Mouse (Mus musculus): Measurements from ENCODE around the gene Kcnd1.
"Not testable (repeated sequence)": the region's sequence is repeated elsewhere in the genome, so short reads cannot be mapped to it uniquely, and the experiment has no call there.

The Kcnd1 gene

GRCm38 (mm10) chrX:7821865-7822779 is at the start of gene Kcnd1:
TSS of gene Kcnd1 (plus strand) at chrX:7822289.
- peak; percentile 54 for DNase-seq

GRCm38 (mm10) chrX:7772766-7773165 is 49.3 kb upstream of the Kcnd1 start:
- peak; percentile 55 for DNase-seq

GRCm38 (mm10) chrX:7775501-7776205 is 46.4 kb upstream of the Kcnd1 start:
- DNase-seq: no peak

GRCm38 (mm10) chrX:7776329-7777082 is 45.6 kb upstream of the Kcnd1 start:
- peak; percentile 78 for DNase-seq

- no peak for DNase-seq
These were observed 43.4 kb upstream of the Kcnd1 start for GRCm38 (mm10) chrX:7778450-7779244.

- no peak for DNase-seq
These were observed 42.8 kb upstream of the Kcnd1 start for GRCm38 (mm10) chrX:7779294-7779693.

- DNase-seq: no peak
These were observed 39.4 kb upstream of the Kcnd1 start for GRCm38 (mm10) chrX:7782603-7783092.

GRCm38 (mm10) chrX:7789542-7790136 is 32.5 kb upstream of the Kcnd1 start, which contains the start of gene Gripap1:
TSS of gene Gripap1 (plus strand) at chrX:7789765.
- DNase-seq: peak; percentile 83

- DNase-seq: no peak
These were observed 31.8 kb upstream of the Kcnd1 start for GRCm38 (mm10) chrX:7790309-7790708.

- DNase-seq: no peak
These were observed 28.7 kb upstream of the Kcnd1 start for GRCm38 (mm10) chrX:7793361-7793760.

- peak; percentile 69 for DNase-seq
These were observed 27.1 kb upstream of the Kcnd1 start for GRCm38 (mm10) chrX:7795016-7795415.

- DNase-seq: no peak
These were observed 24.8 kb upstream of the Kcnd1 start for GRCm38 (mm10) chrX:7797327-7797726.

- DNase-seq: not testable (repeated sequence)
These were observed 19.9 kb upstream of the Kcnd1 start for GRCm38 (mm10) chrX:7802157-7802556.

- peak; percentile 56 for DNase-seq
These were observed 7.1 kb upstream of the Kcnd1 start for GRCm38 (mm10) chrX:7815016-7815415.

- DNase-seq: no peak
These were observed 15.1 kb downstream of the Kcnd1 start for GRCm38 (mm10) chrX:7837146-7837545.

- DNase-seq: no peak
These were observed 18.7 kb downstream of the Kcnd1 start for GRCm38 (mm10) chrX:7840842-7841162.

- DNase-seq: peak; percentile 96
These were observed 19.4 kb downstream of the Kcnd1 start, which contains the start of gene Otud5 for GRCm38 (mm10) chrX:7841163-7842162. TSS of gene Otud5 (plus strand) at chrX:7841364.

GRCm38 (mm10) chrX:7842318-7842717 is 20.2 kb downstream of the Kcnd1 start:
- DNase-seq: peak; percentile 43

GRCm38 (mm10) chrX:7847845-7848244 is 25.8 kb downstream of the Kcnd1 start:
- no peak for DNase-seq

GRCm38 (mm10) chrX:7854578-7854977 is 32.5 kb downstream of the Kcnd1 start:
- DNase-seq: peak; percentile 60

Data from kidney, postnatal 10 days (tissue).